Mouse (Mus musculus) adrenal gland, postnatal 4 days (tissue): Measurements from ENCODE around the gene Foxd1. TPM values are rescaled to one million over a fixed set of nuclear protein-coding genes. Genes with fewer than 3 reads are reported as not detected.

Source experiments
- DNase-seq, 2 experiments: peaks; one replicate each; pipeline ENCODE4 v3.0.0; 2021 to 2022; ENCODE audit warnings: low spot score in 2 of 2, mixed read lengths in 2 of 2
- total RNA-seq, 2 experiments: library from RNA; stranded (reverse); gene quantifications; 2 replicates each; pipeline ENCODE4 v1.2.3; 2021

Gene Foxd1
- total RNA-seq, 2 experiments from 2014 or later = 2.3 to 3.7 TPM

DNA sequence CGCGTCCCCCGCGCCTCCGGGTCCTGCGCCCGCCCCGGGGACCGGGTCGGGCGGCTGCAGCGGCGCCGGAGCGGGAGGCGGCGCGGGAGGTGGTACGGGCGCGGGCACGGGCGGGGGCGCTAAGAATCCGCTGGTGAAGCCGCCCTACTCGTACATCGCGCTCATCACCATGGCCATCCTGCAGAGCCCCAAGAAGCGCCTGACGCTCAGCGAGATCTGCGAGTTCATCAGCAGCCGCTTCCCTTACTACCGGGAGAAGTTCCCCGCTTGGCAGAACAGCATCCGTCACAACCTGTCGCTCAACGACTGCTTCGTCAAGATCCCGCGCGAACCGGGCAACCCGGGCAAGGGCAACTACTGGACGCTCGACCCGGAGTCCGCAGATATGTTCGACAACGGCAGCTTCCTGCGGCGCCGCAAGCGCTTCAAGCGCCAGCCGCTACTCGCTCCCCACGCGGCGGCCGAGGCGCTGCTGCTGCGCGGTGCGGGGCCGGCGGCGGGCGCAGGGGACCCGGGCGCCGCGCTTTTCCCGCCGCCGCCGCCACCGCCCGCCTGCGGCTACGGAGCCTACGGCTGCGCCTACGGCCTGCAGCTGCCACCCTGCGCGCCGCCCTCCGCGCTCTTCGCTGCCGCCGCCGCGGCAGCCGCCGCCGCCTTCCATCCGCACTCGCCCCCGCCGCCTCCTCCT is 973 bp downstream of the Foxd1 start:
- DNase-seq = no peak

DNA sequence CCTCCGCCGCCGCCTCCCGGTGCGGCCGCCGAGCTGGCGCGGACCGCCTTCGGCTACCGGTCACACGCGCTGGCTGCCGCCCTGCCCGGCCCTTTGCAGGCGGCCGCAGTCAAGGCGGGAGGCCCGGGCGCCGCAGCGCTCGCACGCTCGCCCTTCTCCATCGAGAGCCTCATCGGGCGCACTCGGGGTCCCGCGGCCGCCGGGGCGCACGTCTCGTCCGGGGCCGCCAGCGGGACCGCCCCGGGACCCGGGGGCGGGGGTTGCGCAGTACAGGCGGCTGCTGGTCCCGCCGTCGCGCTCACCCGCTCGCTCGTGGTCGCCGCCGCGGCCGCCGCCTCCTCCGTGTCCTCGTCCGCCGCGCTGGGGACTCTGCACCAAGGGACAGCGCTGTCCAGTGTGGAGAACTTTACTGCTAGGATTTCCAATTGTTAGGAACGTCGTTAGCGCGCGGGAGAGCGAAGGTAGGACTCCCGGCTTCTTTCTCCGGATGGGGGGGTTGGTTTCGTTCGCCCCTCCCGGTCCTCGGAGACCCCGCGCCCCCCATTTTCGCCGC is 1.6 kb downstream of the Foxd1 start:
- DNase-seq = no peak

DNA sequence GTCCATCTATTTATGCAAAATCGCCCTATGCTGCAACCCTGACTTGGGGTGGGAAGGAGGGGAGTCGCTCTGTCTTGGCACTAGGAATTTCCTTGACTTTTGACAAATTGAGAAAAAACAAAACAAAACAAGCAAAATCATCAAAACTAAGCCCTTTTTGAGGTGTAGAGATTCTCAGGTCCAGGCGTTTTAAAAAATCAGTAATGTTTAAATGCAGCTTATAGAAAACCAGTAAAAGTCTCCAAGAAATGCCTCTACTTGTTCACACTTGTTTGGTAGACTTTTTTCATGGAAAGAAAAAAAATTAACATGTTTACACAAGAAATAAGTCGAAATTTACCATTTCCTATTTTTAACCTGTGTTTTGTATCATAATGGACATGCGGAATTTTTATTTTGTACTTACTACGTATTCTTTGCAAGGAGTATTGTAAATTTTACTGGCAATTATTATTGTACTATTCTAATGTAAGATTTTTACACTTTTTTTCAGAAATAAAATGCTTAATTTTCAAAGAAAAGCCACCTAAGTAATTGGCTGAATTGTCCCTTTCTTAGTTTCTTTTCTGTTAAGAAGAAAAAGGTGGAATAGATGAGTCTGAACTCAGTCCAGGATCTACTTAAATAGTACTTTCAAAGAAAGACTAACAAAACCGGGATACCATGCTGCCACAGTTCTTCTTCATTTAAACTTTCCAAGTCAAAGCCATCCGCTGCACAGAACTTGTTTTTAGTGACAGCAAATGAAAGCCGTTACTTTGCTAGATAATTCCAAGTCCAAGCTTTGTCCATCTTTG is 2.3 kb downstream of the Foxd1 start:
- no peak for DNase-seq

DNA sequence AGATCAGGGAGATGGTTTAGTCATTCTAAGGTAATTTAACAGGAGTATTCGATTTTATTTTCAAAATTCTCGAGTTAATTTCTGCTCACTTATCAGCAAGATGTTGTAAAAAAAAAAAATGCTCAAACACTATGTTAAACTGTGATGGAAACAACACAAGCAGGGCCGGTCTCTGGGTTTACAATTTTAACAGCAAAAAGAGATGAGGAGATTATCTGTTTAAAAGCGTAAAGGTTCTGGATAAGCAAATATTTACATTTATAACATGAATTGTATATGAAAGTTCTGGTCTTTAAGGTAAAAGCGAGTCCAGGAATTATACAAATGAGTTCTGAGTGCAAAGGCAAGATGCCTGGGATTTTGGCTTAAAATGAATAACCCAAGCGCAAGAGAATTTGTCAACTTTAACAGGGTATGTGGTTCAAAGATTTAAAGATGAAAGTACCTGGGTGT is 3.0 kb downstream of the Foxd1 start:
- no peak for DNase-seq

DNA sequence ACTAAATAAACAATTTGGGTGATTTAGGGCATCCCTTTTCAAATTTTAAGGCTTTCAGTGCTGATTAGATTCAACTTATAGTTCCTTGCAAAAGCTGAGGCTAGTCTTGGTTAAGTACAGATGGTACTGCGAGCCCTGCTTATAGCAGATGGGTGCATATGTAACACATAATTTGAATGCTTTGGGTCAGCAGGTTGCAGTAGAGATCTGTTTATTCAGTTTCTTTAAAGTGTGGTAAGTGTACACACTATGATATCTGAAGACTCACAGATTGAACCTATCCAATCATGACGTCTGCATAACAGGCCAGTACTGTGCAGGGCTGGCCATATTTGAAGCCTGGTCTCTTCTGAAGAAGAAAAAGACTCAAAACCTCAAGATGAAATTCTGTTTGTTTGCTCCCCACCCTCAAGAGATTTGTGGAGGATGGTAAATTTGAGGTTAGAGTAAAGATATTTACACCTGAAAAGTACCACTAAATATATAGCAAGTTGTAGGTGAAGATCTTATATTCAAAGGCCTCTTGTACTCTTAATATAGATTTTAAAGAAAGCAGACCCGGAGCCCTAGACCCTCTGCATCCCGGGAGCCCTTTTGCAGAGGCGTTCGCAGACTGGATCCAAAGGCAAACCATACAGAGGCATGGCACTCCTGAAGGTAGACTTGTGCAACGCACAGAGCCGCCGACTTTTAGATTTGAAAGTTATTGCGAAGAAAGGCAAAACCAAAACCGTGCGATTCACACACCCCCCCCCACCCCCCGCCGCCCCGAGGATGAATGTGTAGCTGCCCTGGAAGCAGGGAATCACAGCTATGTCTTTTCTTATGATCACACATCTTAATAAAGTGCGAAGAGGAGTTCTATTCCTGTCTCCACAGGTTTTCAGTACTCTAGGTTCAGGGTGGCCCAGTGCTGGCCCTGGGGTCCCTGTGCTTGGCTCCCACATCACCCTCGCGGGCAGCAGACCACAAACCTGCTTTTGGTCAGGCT is 3.7 kb downstream of the Foxd1 start:
- DNase-seq = no peak

DNA sequence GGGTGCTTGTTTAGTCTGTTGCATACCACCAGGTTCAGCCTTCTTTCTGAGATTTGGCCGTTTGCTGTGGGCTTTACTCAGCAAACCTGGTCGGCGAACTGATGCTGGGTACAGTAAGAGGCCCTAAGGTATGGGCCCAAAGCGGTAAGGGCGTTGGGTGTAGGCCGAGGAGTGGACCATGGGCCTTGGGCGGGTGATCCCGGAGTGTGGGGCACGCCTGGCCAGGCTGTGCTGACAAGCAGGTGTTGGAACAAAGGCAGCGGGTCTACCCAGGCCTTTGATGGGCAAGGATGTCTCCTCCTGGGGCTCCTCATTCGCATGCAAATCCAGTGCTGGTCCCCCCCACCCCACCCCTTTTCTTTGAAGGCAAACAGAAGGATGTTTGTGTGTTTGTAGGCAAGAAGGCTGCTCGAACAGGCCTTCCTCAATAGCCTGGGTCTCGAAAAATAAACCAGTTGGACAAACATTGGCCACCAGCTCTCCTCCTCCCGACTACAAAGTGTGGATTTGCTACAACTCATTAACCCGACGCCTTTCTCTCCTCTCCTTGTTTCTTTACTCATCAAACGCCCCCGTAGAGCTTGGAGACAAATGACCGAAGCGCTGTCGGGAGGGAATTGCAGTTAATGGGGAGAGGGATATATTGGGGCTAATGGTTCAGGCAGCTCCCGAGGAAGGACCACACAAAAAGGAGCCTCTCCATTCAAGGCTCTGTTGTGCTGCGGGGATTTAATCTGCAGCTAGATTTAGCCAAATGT is 4.6 kb downstream of the Foxd1 start:
- no peak for DNase-seq

DNA sequence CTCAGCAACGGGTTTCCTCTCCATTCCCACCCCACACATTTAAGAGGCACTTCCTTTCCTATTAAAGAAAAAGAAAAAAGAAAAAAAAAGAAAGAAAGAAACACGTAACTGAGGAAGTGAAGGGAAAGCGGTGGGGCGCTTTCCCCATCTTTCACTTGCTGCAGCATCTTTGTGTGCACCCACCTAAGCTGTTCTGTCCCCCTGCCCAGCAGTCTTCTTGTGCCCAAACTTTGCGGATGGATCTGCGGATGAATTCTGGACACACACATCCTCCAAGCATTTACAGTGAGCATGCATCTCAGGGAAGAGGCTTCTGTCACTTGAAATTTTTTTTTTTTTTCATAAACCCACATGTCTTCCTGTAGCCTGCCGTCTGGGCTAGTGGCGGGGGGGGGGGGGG is 5.3 kb downstream of the Foxd1 start:
- DNase-seq = no peak

DNA sequence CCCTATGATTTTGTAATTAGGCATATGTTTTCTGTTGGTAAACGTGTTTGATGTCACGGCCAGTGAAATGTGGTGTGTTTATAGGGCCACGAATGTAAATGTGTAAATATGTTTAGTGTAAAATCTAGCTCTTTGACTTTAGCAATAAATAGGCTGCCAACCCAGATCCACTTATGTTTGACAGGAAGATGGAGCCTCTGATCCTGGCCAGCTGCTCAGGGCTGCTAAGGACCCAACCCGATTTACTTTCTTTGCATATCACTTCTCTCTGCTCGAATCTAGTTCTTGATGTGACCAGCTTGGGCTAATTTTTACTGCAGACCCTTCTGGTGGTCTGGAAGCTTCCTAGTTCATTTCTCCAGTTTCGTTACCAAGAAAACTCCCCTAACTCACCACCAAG is 6.3 kb downstream of the Foxd1 start:
- no peak for DNase-seq

DNA sequence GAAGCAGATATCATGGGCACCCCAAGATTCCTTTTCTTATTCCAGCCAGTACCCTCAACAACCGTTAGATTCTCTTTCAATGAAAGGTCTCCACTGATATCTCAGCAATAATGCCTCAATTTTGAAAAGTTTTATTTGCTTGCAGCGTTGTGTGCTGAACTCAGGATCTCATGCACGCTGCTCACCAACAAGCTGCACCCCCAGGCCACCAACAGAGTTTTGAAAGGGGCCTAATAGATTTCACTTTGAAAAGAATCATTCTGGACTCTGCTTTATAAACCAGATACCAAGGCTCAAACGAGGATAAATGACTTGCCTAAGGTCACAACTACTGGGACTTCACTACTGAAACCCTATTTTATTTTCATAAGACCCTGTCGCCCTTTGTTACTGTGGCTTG is 7.1 kb downstream of the Foxd1 start:
- no peak for DNase-seq

DNA sequence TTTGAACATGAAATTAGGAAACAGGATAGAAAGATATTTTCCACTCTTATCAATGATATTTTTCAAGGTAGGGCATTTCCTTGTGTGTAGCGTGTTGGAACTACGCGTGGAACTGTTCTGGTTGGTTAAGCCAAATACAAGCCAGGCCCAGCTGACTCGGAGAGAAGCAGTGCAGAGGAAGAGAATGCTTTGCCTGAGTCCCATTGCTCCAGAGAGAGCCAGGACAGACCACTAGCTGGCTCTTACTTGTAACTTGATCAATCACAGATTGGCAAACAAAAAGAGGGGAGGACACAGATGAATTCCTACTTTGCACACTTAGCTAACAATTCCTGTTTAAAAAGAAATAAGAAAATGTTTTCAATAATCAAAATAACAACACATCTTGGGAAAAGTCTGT is 9.0 kb downstream of the Foxd1 start:
- no peak for DNase-seq

DNA sequence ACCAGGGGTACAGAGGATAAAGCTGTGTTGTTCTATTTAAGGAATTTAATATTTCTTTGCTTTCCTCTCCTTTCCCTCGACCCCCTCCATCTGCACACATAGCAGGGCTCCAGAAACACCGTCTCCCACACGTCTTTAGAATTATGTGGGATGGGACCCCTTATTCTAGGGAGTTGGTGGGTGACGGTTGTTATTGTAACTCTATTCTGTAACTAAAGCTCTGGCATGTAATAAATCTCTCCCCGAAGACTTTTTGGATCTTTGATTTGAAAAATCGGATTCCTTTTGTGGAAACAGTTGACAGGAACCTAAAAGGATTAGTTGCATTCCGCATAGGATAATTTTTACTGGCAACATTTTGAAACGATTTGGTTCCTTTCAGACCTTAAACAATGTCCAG is 11.0 kb downstream of the Foxd1 start:
- no peak for DNase-seq

DNA sequence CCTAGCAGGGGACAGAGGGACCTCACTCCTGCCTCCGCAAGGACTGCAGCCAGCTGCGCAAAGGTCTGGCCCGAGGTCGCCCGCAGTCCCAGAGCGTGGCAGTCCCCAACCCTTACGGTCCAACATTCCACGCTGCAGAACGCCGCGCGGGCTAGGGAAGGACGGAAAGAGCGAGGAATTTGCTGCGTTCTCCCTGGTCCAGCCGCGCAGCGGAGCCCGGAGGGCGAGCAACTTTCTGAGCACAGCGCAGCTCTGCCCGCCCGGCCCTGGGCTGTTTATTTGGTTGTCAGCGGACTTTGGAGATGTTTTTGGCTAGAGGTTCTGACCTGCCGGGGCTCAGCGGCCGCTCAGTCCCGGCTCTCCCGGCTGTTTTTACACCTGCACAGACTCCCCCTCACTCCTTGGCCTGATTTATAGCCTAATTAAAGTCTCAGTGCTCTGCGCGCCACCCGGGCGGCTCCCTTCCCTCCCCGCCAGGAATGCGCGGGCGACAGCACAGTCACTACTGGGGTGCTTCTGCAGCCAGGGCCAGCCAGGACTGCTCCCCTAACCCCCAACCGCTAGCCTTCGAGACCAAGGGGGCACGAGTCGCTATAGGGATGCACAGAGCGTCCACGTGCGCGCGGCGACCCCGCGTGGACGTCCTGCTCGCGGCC is 11.9 kb downstream of the Foxd1 start:
- DNase-seq = no peak

DNA sequence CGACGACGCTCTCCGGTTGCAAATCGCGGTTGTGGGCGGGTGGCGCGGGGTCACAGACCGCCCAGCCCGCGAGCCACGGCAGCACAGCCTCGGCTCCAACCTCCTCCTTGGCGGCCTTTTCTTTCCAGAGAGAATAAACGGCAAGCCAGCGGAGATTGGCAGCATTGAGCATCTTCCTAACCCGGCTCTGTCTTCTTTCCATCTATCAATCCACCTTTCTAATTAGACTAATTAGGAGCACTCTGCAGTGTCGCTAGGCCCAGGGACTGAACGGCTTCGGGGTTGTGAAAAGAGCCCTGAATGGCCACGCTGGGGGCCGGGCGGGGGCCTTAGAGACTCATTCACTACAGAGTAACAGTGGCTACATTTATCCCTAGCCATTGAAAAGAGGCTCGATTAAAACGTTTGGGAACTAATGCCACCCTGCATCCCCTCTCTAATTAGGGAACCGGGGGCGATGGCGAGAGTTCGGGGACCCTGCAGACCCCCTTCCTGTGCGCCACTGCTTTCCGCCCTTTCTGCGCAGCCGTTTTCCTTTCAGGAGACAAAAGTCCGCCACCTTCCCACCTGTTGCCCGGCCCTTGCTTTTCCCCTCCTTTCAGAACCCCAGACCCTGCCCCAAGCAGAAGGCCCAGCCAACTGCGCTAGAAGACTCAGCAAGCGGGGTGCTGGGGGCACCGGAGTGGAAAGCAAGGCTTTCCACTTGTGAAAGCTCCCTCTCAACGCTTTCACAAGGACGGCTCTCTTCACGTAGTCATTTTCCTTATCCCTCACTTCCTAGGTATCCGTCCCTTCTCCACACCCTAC is 12.6 kb downstream of the Foxd1 start:
- DNase-seq = no peak

DNA sequence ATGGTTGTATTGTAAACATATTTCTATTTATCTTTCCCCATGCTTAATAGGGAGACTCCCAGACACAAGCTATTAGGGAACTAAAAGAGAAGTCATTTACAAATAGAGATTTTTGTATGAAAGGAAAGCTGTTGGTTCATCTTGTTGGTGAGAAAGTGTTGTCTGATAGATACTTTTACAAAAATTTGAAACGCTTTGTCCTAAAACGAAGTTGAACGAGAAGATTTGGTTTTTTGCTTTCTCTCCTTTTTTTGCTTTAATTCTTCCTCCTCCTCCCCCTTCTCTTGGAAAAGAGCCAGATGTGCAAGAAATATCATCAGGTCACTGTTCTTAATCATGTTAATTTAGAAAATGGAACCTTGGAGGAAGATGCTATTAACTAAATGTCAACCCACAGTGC is 13.6 kb downstream of the Foxd1 start:
- DNase-seq = no peak

DNA sequence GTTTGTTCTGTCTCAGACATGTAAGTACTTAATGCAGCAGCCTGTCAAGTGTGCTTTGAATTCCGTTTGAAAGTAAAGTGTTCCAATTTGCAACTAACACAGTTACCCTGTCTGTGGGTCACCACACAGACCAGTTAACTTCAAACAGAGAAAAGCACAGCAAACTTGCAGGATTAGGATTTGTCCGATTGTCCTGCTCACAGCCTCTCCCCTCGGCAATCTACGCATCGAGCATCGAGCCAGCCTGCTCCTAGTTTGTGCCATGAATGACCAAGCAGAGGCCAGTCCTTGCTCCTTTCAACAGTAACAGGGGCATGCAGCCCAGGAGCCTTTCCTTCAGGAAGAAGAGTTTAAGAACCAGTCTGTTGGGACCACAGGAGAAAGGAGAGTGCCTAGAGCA is 15.0 kb downstream of the Foxd1 start:
- no peak for DNase-seq

DNA sequence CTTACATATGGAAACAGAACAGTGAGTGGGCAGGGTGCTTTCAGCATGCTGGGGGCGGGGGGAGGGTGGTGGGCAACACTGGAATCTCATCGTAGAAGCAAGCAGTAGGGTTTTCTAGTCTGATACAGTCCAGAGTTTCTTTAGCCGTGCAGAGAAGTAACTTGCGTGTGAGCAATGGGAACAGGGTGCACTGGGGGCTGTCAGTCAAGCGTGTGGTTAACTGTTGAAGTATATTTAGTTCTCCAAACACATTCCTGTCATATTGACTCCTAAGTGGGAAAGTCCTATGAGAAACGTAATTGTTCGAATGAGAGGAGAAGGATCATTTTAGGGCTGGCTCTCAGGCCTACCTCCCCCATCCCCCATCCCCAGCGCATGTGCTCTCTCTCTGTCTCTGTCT is 20.5 kb downstream of the Foxd1 start:
- DNase-seq = no peak

DNA sequence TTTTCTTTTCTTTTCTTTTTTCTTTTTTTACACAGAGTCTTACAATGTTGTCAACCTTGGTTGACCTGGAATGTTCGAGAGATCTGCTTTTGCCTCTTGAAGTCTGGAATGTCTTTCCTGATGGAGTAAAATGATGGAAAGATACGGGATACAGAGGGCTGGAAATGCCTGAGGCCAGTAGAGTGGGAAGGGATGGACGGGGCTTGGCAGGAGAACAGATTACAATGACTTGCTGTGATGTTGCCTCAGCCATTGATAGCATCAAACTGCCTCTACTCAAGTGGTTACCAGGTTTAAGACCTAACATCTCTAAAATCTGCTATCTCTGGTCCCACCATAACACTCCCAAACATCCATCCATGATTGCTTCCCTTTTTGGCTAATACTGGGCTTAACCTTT is 20.9 kb downstream of the Foxd1 start:
- DNase-seq = no peak

DNA sequence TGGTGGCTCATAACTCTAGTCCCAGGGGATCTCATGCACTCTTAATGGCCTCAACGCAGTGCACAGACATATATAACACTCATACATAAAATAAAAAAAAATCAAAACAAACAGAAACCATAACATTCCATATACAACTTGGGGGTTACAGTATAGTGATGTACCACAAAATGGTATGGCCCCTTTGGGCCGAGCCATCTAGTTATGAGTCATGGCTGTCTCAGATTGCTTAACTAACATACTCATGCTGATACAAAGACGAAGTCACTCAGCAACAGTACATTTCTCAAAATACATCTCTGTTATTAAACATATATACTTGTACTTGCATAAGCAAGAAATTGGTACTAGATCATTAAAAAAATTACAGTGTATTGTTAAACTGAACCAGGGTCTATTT is 23.7 kb downstream of the Foxd1 start:
- no peak for DNase-seq

DNA sequence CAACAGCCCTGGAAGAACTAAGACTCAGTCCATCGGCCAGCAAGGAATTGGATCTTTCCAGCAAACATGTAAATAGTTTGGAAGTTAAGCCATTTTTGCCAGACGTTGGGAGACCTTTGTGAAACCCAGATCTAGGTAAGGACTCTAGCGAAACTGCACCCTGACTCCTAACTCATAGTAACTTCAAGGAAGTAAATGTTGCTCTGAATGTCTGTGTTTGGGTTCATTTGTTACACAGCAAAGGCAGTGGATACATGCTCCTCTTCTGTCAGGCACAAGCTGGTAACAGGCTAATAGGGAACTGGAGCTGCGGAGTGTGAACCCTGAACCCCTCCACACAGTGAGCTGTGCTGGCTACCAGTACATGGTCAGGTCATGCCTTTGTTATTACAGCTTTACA is 28.7 kb downstream of the Foxd1 start:
- no peak for DNase-seq
